Mouse (Mus musculus) spleen, embryonic (tissue): ENCODE measurements at regions not wholly inside any gene's neighbourhood (a gene's known extent, or its start where the extent isn't known, plus 50 kb on each side); places are given as distances from the start of the nearest gene placed in this dataset.

Source experiments
- CTCF ChIA-PET: fragments of 350-600 bp; sonication (Branson Sonifier 250); formaldehyde crosslinking; loops from one replicate; lab custom pipeline; 2022; lab: Charles Lee

- CTCF ChIA-PET, result interaction anchor here (0.7 kb wide), 1 partner anchor 23 kb away, joined by 5 read pairs; no protein-coding TSS in a partner anchor
Measured at GRCm38 (mm10) chr10:17510626-17511193, 212.3 kb upstream of the Cited2 start.

- CTCF ChIA-PET, result no interaction called here
Measured at GRCm38 (mm10) chr10:17511779-17512335, 211.2 kb upstream of the Cited2 start.

- CTCF ChIA-PET, result no interaction called here
Measured at GRCm38 (mm10) chr10:17512487-17512886, 210.5 kb upstream of the Cited2 start.

- CTCF ChIA-PET, result no interaction called here
Measured at GRCm38 (mm10) chr10:17513756-17514155, 209.3 kb upstream of the Cited2 start.

GRCm38 (mm10) chr10:17516068-17516467, 206.9 kb upstream of the Cited2 start:
- CTCF ChIA-PET, result interaction anchor here (0.6 kb wide), 1 partner anchor 68 kb away, joined by 11 read pairs; no protein-coding TSS in a partner anchor

- CTCF ChIA-PET, result no interaction called here
Measured at GRCm38 (mm10) chr10:17518423-17519175, 204.4 kb upstream of the Cited2 start.

- CTCF ChIA-PET, result interaction anchor here (0.6 kb wide), 2 partner anchors 45 to 101 kb away, joined by 3 to 9 read pairs; no protein-coding TSS in a partner anchor
Measured at GRCm38 (mm10) chr10:17522026-17522541, 200.9 kb upstream of the Cited2 start.

- CTCF ChIA-PET, result interaction anchor here (0.5 kb wide), 1 partner anchor 16 kb away, joined by 10 read pairs; no protein-coding TSS in a partner anchor
Measured at GRCm38 (mm10) chr10:17523558-17524328, 199.3 kb upstream of the Cited2 start.

- CTCF ChIA-PET, result no interaction called here
Measured at GRCm38 (mm10) chr10:17527151-17527737, 195.8 kb upstream of the Cited2 start.

- CTCF ChIA-PET, result no interaction called here
Measured at GRCm38 (mm10) chr10:17528116-17528515, 194.9 kb upstream of the Cited2 start.

- CTCF ChIA-PET, result no interaction called here
Measured at GRCm38 (mm10) chr10:17528846-17529245, 194.2 kb upstream of the Cited2 start.

GRCm38 (mm10) chr10:17529851-17530509, 193.0 kb upstream of the Cited2 start:
- CTCF ChIA-PET, result interaction anchor here (0.7 kb wide), 1 partner anchor 115 kb away, joined by 3 read pairs; no protein-coding TSS in a partner anchor

- CTCF ChIA-PET, result interaction anchor here (0.7 kb wide), 1 partner anchor 116 kb away, joined by 3 read pairs; no protein-coding TSS in a partner anchor
Measured at GRCm38 (mm10) chr10:17531021-17531420, 192.0 kb upstream of the Cited2 start.

GRCm38 (mm10) chr10:17538944-17539533, 184.0 kb upstream of the Cited2 start:
- CTCF ChIA-PET, result no interaction called here

GRCm38 (mm10) chr10:17540404-17541375, 182.3 kb upstream of the Cited2 start:
- CTCF ChIA-PET, result interaction anchor here (0.7 kb wide), 1 partner anchor 23 kb away, joined by 6 read pairs; no protein-coding TSS in a partner anchor

- CTCF ChIA-PET, result no interaction called here
Measured at GRCm38 (mm10) chr10:17542104-17542846, 180.7 kb upstream of the Cited2 start.

GRCm38 (mm10) chr10:17542847-17543421, 180.1 kb upstream of the Cited2 start:
- CTCF ChIA-PET, result no interaction called here

- CTCF ChIA-PET, result no interaction called here
Measured at GRCm38 (mm10) chr10:17545291-17545690, 177.7 kb upstream of the Cited2 start.
